Mouse (Mus musculus) macrophage (primary cell): ENCODE data around the gene Kank2. TPM values are rescaled to one million over a fixed set of nuclear protein-coding genes. Genes with fewer than 3 reads are reported as not detected.
A peak's percentile ranks its signal among the peaks of the same experiment; 100 is the strongest.

Source experiments
- H3K27ac ChIP-seq: fragments of 350-480 bp; formaldehyde crosslinking; 2 replicates; pipeline ENCODE4 v1.9.0; 2021
- H3K36me3 ChIP-seq: fragments of 350-480 bp; formaldehyde crosslinking; 2 replicates; pipeline ENCODE4 v1.9.0; 2021; ENCODE audit errors: inconsistent target
- H3K4me3 ChIP-seq: fragments of 350-480 bp; formaldehyde crosslinking; 2 replicates; pipeline ENCODE4 v1.9.0; 2021; ENCODE audit errors: inconsistent target
- H3K79me2 ChIP-seq: fragments of 350-480 bp; formaldehyde crosslinking; 2 replicates; pipeline ENCODE4 v1.9.0; 2021; ENCODE audit errors: inconsistent target
- WGBS: methylation state at CpG from one replicate; pipeline ENCODE4 v1.1.7; 2026; ENCODE audit warnings: inconsistent platforms; ENCODE audit not compliant: missing documents; 5-methylcytosine and 5-hydroxymethylcytosine counted together
- polyA plus RNA-seq: library from polyadenylated mRNA; stranded (reverse); fragments of 250-400 nt; gene quantifications from 3 replicates; pipeline ENCODE4 v1.2.4, GENCODE M21; 2018; ENCODE audit warnings: inconsistent platforms

Kank2 gene
- polyA plus RNA-seq, 1 experiment from 2014 or later: 5.6 TPM

DNA sequence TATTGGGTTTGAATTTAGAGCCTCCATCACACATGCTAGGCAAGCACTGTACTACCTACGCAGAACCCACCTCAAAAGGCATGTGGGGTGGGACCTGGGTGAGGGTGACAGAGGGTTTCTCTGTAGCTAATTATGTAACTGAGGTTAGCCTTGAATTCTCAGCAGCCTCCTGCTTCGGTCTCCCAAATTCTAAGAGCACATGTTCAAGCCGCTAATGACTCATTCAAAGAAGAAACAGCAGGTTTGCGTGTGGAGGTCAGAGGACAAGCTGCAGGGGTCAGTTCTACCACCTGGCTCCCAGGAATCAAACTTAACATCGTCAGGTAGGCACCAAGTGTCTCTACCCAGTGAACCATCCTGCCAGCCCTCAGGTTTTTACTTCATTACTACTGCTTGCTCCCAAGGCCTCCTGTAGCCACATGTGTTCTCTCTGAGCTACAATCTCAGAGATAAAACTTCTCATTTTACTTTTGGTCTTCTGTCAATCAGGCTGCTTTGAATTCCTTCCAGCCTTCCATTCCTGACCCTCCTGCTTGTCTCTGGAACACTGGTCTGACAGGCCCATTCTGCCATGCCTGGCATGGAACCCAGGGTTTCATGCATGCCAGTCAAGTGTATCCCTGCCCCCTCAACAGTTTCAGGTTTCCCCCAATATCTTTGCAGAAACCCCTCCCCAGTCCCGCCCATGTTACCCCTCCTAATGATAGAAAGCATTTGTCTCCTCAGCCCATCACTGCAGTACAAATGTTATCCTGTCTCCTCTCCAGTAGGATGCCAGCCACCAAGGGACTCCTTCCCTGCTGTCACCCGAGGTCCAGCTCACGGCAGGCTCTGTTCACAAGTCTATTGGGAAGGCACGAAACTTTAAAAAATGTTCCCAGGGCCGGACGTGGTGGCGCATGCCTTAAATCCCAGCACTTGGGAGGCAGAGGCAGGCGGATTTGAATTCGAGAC is 39.7 kb downstream of the Kank2 start:
- WGBS: 85% methylated on average over 14 of the region's 14 CpGs
- Histone ChIP-seq H3K79me2 (no peaks in the 10 kb centered on the region), H3K4me3 (peak overlapping the region; percentile 59), H3K27ac (no peak overlapping the region), H3K36me3 (no peaks in the 10 kb centered on the region)

- H3K36me3 ChIP-seq: no peaks in the 10 kb centered on the region
- H3K4me3 ChIP-seq: no peak overlapping the region
- no peak overlapping the region for H3K27ac ChIP-seq
- WGBS: 87% methylated on average over 13 of the region's 13 CpGs
- H3K79me2 ChIP-seq: no peaks in the 10 kb centered on the region
These were observed 43.8 kb downstream of the Kank2 start for GRCm38 (mm10) chr9:21754516-21755321.

DNA sequence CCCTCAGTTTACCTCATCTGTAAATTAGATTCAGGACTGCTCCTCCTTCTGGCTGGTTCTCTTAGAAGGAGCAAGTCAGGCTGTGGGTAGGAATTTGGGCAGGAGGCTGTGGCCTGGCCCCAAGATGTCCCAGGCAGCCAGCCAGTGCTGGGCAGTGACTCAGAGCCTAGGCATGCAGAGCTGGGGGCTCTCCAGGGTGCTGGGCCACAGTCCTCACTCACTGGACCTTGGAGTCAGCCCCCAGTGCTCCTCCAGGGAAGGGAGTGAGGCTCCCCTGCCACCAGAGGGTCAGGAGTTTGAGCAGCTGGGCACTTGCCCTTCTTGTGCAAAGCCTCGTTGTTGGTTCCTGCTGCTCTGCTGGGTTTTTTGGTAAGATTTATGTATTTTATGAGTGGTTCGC is 44.5 kb downstream of the Kank2 start:
- Histone ChIP-seq H3K4me3 (no peak overlapping the region), H3K79me2 (no peaks in the 10 kb centered on the region), H3K27ac (no peak overlapping the region), H3K36me3 (peaks cover 5% of the 10 kb centered on the region; the same call in 1 of the 2 replicates)
- WGBS: 89% methylated on average over 2 of the region's 2 CpGs

DNA sequence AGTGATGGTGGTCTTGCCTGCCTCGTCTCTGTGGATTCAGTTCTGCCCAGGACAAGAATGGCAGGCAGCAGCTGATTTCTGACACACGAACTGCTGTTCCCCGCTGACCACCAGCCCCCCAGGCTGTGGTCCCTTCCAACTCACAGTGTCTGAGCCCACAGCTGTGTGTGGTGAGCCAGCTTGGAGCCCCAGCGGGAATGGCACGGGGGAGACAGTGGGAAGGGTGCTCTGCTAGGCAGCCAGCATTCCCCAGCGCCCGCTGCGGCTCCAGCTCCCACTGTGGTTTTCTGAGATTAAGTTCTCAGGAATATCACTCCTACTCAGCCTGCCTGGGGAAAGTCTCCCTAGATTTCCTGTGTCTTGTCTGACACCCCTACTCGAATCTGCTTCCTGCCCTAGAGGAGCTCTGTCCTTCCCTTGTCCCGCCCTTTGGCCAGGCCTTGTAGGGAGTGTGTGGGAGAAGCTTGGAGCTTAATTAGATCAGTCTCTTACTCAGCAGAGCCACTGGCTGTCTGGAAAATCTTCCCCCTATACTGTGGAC is 46.2 kb downstream of the Kank2 start:
- H3K36me3 ChIP-seq: peaks cover 20% of the 10 kb centered on the region; the same call in 1 of the 2 replicates
- H3K4me3 ChIP-seq: no peak overlapping the region
- no peak overlapping the region for H3K27ac ChIP-seq
- 94% methylated on average over 10 of the region's 10 CpGs for WGBS
- H3K79me2 ChIP-seq: no peaks in the 10 kb centered on the region

- H3K36me3 ChIP-seq: peaks cover 29% of the 10 kb centered on the region
- WGBS: 74% methylated on average over 6 of the region's 6 CpGs
- H3K27ac ChIP-seq: no peak overlapping the region
- H3K79me2 ChIP-seq: no peaks in the 10 kb centered on the region
- no peak overlapping the region for H3K4me3 ChIP-seq
These were observed 47.2 kb downstream of the Kank2 start for GRCm38 (mm10) chr9:21751347-21751746.

DNA sequence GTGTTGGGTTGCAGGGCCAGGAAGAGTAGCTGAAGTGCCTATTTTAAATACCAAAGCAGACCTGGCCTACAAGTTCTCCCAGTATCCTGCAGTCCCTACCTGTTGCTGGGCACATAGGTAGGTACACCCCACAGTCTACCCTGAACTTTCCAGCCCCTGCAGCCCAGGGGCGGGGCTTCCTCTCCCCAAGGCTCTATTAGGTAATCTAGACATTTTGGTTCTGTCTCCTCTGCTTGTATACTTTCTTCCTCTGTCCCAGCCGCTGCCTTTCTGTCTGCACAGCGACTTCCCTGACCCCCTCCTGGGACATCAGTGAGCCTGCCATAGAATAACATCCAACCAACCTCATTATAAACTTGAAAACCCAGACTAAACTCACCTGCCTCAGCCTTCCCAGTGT is 48.2 kb downstream of the Kank2 start:
- no peak overlapping the region for H3K4me3 ChIP-seq
- H3K36me3 ChIP-seq: peaks cover 39% of the 10 kb centered on the region
- no peaks in the 10 kb centered on the region for H3K79me2 ChIP-seq
- WGBS: 87% methylated on average over 3 of the region's 3 CpGs
- H3K27ac ChIP-seq: no peak overlapping the region

GRCm38 (mm10) chr9:21749382-21750118 is 49.0 kb downstream of the Kank2 start:
- WGBS: 98% methylated on average over 6 of the region's 6 CpGs

GRCm38 (mm10) chr9:21748491-21748890 is 50.1 kb downstream of the Kank2 start:
- H3K36me3 ChIP-seq: peaks cover 58% of the 10 kb centered on the region
- H3K4me3 ChIP-seq: no peak overlapping the region
- H3K27ac ChIP-seq: no peak overlapping the region
- 94% methylated on average over 10 of the region's 10 CpGs for WGBS
- H3K79me2 ChIP-seq: no peaks in the 10 kb centered on the region

More at GRCm38 (mm10) chr9:21749382-21750118, 49.0 kb downstream of the Kank2 start:
- H3K79me2 ChIP-seq: no peaks in the 10 kb centered on the region
- H3K27ac ChIP-seq: no peak overlapping the region
- no peak overlapping the region for H3K4me3 ChIP-seq
- peaks cover 47% of the 10 kb centered on the region for H3K36me3 ChIP-seq

GRCm38 (mm10) chr9:21748033-21748432 is 50.5 kb downstream of the Kank2 start:
- WGBS: 92% methylated on average over 7 of the region's 7 CpGs
- Histone ChIP-seq H3K4me3 (no peak overlapping the region), H3K27ac (no peak overlapping the region), H3K79me2 (no peaks in the 10 kb centered on the region), H3K36me3 (peaks cover 59% of the 10 kb centered on the region)

- 89% methylated on average over 3 of the region's 3 CpGs for WGBS
- Histone ChIP-seq H3K27ac (no peak overlapping the region), H3K79me2 (no peaks in the 10 kb centered on the region), H3K4me3 (no peak overlapping the region), H3K36me3 (peaks cover 66% of the 10 kb centered on the region)
These were observed 51.2 kb downstream of the Kank2 start for GRCm38 (mm10) chr9:21747238-21747774.

DNA sequence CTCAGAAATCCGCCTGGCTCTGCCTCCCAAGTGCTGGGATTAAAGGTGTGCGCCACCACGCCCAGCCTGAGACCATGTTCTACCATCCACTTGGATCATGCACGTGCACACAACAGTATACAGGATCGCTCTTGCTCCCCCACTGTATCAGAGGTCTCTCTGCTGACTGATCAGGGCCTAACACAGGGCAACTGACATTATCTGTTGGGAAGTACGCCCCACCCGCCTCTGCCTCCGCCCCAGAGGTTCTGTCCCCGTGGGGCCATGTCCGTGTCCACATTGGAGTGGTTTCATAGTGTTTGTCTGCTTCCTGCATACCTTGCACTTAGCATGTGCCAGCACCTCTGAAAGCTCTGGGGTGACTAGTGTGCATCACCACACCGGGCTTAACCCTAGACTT is 57.0 kb downstream of the Kank2 start:
- Histone ChIP-seq H3K4me3 (no peak overlapping the region), H3K27ac (no peak overlapping the region), H3K79me2 (peaks cover 36% of the 10 kb centered on the region; the same call in 1 of the 2 replicates), H3K36me3 (peaks cover 83% of the 10 kb centered on the region)
- 96% methylated on average over 11 of the region's 11 CpGs for whole genome bisulfite sequencing

DNA sequence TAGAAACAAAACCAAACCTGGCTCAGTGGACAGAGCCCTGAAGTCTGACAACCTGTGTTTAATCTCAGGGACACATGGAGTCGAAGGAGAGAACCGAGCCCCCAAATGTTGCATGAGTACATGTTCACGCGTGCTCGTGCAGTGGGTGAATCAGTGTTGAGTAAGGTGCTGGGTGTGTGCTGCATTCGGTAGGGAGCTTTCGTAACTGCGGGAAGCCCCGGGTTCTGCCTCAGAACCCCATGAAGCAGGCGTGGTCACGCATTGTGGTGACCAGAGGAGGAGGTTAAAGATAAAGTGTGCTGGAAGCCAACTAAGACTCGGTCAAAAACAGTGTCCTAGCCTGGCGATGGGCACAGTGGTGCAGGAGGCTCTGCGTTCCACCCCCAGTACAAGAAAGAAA is 58.1 kb downstream of the Kank2 start:
- H3K27ac ChIP-seq: no peak overlapping the region
- 73% methylated on average over 13 of the region's 14 CpGs for WGBS
- H3K36me3 ChIP-seq: peaks cover 82% of the 10 kb centered on the region
- H3K4me3 ChIP-seq: no peak overlapping the region
- H3K79me2 ChIP-seq: peaks cover 47% of the 10 kb centered on the region

DNA sequence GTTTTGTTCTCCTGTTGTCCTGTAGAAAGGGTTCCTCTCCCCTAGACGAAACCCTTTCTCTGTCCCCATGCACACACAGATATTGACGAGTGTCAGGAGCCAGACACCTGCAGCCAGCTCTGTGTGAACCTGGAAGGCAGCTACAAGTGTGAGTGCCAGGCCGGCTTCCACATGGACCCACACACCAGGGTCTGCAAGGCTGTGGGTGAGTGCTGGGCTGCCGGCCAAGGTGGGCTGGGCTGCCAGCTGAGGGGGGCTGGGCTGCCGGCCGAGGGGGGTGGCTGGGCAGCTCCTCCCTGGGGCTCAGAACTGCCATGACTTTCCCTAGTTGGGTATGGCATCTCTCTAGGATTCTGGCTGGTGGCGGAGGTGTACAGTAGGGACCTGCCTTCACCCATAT is 59.8 kb downstream of the Kank2 start:
- H3K36me3 ChIP-seq: peaks cover 82% of the 10 kb centered on the region
- H3K79me2 ChIP-seq: peaks cover 64% of the 10 kb centered on the region
- no peak overlapping the region for H3K27ac ChIP-seq
- no peak overlapping the region for H3K4me3 ChIP-seq
- WGBS: 95% methylated on average over 7 of the region's 7 CpGs

- WGBS: 91% methylated on average over 10 of the region's 10 CpGs
- H3K36me3 ChIP-seq: peaks cover 86% of the 10 kb centered on the region
- no peak overlapping the region for H3K4me3 ChIP-seq
- H3K27ac ChIP-seq: no peak overlapping the region
- peaks cover 80% of the 10 kb centered on the region for H3K79me2 ChIP-seq
These were observed 61.4 kb downstream of the Kank2 start for GRCm38 (mm10) chr9:21737188-21737587.
